Mouse (Mus musculus): ENCODE data around the gene Schip1. TPM values are rescaled to one million over a fixed set of nuclear protein-coding genes. Genes with fewer than 3 reads are reported as not detected.

The Schip1 gene
- polyA plus RNA-seq, 1 experiment from 2014 or later = 48.0 TPM

DNA sequence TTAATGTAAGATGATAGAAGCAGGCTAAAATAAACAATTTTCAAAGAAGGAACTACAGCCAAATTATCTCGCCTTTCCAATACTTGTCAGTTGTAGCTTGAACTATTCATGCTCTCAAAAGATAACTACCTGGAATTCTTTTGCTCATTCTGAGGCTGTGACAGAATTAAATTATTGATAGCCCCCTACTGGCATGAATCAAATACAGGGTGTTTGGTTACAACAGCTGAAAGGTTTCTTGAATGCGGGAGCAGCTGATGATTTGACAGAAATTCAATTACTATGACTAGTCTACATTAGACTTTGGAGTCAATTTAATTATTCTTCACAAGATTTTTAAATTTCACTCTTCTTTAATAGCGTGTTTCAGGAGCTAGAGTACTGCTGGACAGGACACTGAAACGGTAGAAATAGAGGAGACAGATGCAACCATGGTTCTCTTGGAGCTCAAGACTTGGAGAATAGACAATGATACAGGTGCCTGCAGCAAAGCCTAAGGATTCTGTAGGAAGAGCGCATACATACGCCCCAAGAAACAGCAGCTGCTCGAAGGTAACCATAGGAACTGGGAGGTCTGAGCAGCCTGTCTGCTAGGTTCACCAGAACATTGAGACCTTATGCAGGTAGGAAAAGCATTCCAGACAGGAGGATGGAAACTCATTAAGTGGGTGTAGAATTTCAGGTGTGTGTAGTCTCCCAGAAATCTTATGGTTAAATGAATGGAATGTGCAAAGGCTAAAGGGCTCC lies 313.0 kb downstream of the Schip1 start:
- Histone ChIP-seq H3K9me3 (no peaks in the 10 kb centered on the region), H3K27ac (no peak overlapping the region), H3K27me3 (ENCODE audit: poor library complexity, severe bottlenecking) (no peaks in the 10 kb centered on the region), H3K36me3 (replicated peaks) (no peaks in the 10 kb centered on the region), H3K4me3 (no peak overlapping the region), H3K4me1 (no peaks in the 10 kb centered on the region)
- no peak for DNase-seq (ENCODE audit: extremely low spot score, low spot score)
- WGBS = 82% methylated on average over 7 of the region's 7 CpGs

DNA sequence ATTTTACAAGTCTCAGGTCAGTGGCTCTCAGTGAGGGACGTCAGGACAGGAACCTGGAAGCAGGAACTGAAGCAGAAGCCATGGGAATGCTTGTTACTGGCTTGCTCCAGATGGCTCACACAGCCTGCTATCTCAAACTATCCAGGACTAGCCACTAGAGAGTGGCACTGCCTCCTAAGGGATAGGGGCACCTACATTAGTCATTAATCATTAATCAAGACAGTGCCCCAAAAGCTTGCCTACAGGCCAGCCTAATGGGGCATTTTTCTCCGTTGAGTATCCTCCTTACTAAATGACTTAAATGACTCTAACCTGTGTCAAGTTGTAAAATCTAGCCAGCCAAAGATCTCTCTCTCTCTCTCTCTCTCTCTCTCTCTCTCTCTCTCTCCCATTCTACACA lies 314.2 kb downstream of the Schip1 start:
- H3K9me3 ChIP-seq = no peaks in the 10 kb centered on the region
- H3K27ac ChIP-seq = no peak overlapping the region
- H3K27me3 ChIP-seq (ENCODE audit: poor library complexity, severe bottlenecking) = no peaks in the 10 kb centered on the region
- DNase-seq (ENCODE audit: extremely low spot score, low spot score) = no peak
- peaks cover 2% of the 10 kb centered on the region; the same call in 1 of the 2 replicates for H3K4me1 ChIP-seq
- 84% methylated on average over 2 of the region's 2 CpGs for WGBS
- no peak overlapping the region for H3K4me3 ChIP-seq
- no peaks in the 10 kb centered on the region for H3K36me3 ChIP-seq (replicated peaks)

DNA sequence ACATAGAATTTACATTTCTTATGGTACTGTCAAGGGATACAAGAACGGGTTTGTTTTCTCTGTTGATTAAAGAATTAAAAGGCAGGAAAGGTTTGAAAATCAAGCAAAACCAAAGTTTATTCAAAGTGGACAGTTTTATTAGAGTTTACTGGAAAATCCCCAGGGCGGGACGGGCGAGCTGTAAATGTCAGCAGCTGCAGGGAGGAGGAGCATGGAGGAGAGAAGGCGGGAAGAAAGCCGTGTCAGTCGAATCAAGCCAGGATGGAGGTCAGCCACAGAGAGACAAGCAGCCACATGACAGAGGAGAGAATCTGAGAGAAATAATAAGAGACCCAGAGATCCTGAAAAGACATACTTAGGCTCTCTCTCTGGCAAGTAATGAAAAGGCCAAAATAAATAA lies 314.6 kb downstream of the Schip1 start:
- WGBS = 68% methylated on average over 7 of the region's 7 CpGs
- Histone ChIP-seq H3K4me1 (peaks cover 2% of the 10 kb centered on the region; the same call in 1 of the 2 replicates), H3K9me3 (no peaks in the 10 kb centered on the region), H3K4me3 (no peak overlapping the region), H3K36me3 (replicated peaks) (no peaks in the 10 kb centered on the region), H3K27ac (no peak overlapping the region), H3K27me3 (ENCODE audit: poor library complexity, severe bottlenecking) (no peaks in the 10 kb centered on the region)
- no peak for DNase-seq (ENCODE audit: extremely low spot score, low spot score)

DNA sequence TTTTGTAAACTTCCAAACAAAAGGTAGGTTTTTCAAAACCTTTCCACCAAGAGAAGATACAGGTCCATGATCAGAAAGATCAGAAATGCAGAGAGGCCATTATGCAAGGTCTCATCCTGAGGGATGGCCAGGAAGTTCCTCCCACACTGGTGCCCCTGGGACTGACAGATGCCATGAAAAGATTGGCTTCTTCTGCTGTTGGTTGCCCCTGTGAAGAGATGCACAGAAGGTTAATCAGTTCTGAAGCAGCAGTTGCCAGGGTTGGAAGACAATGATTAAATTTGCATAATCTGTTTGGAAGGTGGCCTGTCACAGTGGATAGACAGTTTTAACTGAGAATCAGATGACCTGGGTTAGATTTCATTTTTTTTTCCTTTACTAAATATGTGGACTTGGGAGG lies 319.1 kb downstream of the Schip1 start:
- no peak overlapping the region for H3K4me3 ChIP-seq
- H3K36me3 ChIP-seq (replicated peaks) = no peaks in the 10 kb centered on the region
- H3K4me1 ChIP-seq = peaks cover 2% of the 10 kb centered on the region; the same call in 1 of the 2 replicates
- no peak overlapping the region for H3K27ac ChIP-seq
- no peaks in the 10 kb centered on the region for H3K27me3 ChIP-seq (ENCODE audit: poor library complexity, severe bottlenecking)
- H3K9me3 ChIP-seq = no peaks in the 10 kb centered on the region
- no peak for DNase-seq (ENCODE audit: extremely low spot score, low spot score)

DNA sequence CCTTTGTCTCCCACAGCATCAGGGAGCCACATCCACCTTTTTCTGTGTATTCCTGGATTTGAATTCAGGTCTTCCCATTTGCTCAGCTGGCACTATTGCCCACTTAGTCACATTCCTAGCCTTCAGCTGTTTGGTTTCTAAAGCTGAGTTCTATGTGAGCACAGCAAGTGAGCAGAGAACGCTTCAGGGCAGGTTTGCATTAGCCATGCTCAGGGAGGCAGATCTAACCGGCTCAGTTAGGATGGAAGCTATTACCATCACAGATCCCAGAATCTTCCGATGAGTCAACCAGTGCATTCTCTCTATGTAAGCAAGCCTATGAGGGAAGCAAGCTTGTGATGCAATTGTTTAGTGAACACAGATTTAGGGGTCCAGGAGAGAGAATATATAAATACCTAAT lies 320.9 kb downstream of the Schip1 start:
- H3K27ac ChIP-seq = no peak overlapping the region
- H3K36me3 ChIP-seq (replicated peaks) = no peaks in the 10 kb centered on the region
- 81% methylated on average over 3 of the region's 3 CpGs for WGBS
- no peaks in the 10 kb centered on the region for H3K9me3 ChIP-seq
- H3K4me1 ChIP-seq = peaks cover 2% of the 10 kb centered on the region; the same call in 1 of the 2 replicates
- DNase-seq (ENCODE audit: extremely low spot score, low spot score) = no peak
- no peak overlapping the region for H3K4me3 ChIP-seq
- H3K27me3 ChIP-seq (ENCODE audit: poor library complexity, severe bottlenecking) = no peaks in the 10 kb centered on the region

DNA sequence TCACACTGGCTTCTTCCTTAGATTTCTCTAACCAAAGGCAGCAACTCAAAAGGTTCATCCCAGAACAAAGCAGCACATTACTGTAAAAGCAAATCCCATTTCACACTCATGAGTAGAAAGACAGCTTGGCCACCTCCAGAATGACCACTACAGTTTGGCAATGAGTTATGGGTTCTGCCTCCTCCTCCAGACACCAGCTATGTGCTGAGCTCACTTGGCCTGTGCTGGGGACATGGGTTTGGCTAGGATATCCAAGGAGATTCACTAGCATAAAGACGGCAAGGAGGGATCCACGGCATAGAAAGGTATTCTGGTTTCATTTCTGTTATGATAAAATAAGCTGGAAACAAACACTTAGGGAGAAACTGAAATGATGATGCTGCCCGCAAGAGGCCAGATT lies 323.4 kb downstream of the Schip1 start:
- no peak for DNase-seq (ENCODE audit: extremely low spot score, low spot score)
- WGBS = 92% methylated on average over 3 of the region's 3 CpGs
- Histone ChIP-seq H3K9me3 (no peaks in the 10 kb centered on the region), H3K4me1 (peaks cover 2% of the 10 kb centered on the region; the same call in 1 of the 2 replicates), H3K4me3 (no peak overlapping the region), H3K27me3 (ENCODE audit: poor library complexity, severe bottlenecking) (no peaks in the 10 kb centered on the region), H3K27ac (no peak overlapping the region), H3K36me3 (replicated peaks) (no peaks in the 10 kb centered on the region)

DNA sequence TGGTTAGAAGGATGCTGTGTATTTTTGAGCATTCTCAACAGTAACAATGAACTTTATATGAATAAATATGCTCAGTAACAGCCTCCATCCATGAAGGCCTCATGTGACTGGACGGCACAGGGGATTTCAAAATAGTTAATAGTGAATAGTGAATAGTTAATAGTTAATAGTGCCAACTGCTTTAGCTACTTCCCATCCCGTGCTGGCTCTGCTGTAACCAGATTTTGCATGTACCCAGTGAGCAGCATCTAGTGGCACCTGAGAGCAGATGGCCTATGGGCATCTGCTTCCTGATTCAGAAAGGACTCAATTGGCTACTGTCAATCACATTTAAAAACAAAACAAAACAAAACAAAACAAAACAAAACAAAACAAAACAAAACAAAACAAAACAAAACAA lies 329.0 kb downstream of the Schip1 start:
- Histone ChIP-seq H3K36me3 (replicated peaks) (no peaks in the 10 kb centered on the region), H3K4me3 (no peak overlapping the region), H3K4me1 (no peaks in the 10 kb centered on the region), H3K9me3 (no peaks in the 10 kb centered on the region), H3K27ac (no peak overlapping the region), H3K27me3 (ENCODE audit: poor library complexity, severe bottlenecking) (no peaks in the 10 kb centered on the region)
- WGBS = 82% methylated on average over 2 of the region's 2 CpGs
- no peak for DNase-seq (ENCODE audit: extremely low spot score, low spot score)

DNA sequence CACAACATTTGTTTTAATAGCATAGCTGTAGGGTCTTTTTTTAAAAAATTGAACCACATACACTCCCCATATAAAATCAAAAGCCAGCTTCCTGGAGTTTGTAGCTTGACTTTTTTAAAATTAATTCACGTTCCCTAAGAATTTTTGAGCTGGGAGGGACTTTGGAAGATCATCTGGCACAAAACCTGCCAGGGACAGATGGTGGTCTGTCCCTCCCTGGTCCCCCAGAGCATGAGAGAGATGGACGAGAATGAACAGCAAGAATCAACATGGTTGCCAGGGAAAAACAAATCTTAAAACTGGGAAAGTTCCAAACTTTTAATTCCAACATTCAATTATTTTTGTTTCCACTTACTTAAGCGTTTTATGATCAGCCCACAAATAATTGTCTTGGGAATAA lies 334.1 kb downstream of the Schip1 start:
- Histone ChIP-seq H3K4me1 (no peaks in the 10 kb centered on the region), H3K4me3 (no peak overlapping the region), H3K9me3 (no peaks in the 10 kb centered on the region), H3K36me3 (replicated peaks) (no peaks in the 10 kb centered on the region), H3K27ac (no peak overlapping the region), H3K27me3 (ENCODE audit: poor library complexity, severe bottlenecking) (no peaks in the 10 kb centered on the region)
- DNase-seq (ENCODE audit: extremely low spot score, low spot score) = no peak
- WGBS = 91% methylated on average over 3 of the region's 3 CpGs

DNA sequence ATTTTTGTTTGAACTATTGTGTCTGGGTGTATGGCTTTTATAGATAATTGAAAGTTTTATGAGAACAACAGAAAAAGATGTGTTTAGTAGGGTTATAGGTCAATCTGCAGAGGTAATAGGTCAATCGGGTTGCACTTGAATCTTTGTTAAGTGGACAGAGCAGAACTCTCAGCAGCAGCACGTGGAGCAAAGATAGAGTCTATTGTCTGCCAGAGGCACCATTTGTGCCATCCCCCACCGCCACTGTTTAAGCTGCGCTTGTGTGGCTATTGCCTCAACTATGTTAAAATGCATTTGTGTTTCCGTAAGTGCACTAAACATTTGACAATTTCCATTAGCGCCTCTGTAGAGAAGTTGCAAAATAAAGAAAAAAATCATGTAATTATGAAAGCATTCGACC lies 335.5 kb downstream of the Schip1 start:
- 73% methylated on average over 7 of the region's 7 CpGs for WGBS
- no peaks in the 10 kb centered on the region for H3K36me3 ChIP-seq (replicated peaks)
- H3K27me3 ChIP-seq (ENCODE audit: poor library complexity, severe bottlenecking) = no peaks in the 10 kb centered on the region
- H3K4me1 ChIP-seq = no peaks in the 10 kb centered on the region
- no peaks in the 10 kb centered on the region for H3K9me3 ChIP-seq
- H3K27ac ChIP-seq = no peak overlapping the region
- no peak for DNase-seq (ENCODE audit: extremely low spot score, low spot score)
- H3K4me3 ChIP-seq = no peak overlapping the region

DNA sequence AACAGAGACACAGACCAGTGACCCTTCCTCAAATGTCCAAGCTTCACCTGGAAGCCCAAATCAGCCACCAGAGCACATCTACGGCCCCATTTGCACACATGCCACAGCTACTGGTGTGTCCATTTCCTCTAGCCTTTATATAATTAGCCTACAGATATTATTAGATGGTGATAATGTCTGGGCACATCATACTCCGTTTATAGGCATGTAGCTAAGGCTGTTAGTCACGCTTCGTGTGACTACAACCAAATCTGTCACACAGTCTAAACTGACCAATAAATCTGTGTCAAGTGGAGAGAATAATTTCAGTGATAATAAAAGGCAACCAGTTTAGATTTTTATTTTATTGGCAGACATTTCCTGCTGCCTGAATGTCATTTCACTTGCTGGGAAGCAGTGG lies 338.7 kb downstream of the Schip1 start:
- WGBS = 91% methylated on average over 4 of the region's 4 CpGs
- H3K4me1 ChIP-seq = peaks cover 8% of the 10 kb centered on the region; the same call in 1 of the 2 replicates
- no peak for DNase-seq (ENCODE audit: extremely low spot score, low spot score)
- no peaks in the 10 kb centered on the region for H3K27me3 ChIP-seq (ENCODE audit: poor library complexity, severe bottlenecking)
- H3K27ac ChIP-seq = no peak overlapping the region
- H3K4me3 ChIP-seq = no peak overlapping the region
- H3K36me3 ChIP-seq (replicated peaks) = no peaks in the 10 kb centered on the region
- no peaks in the 10 kb centered on the region for H3K9me3 ChIP-seq

DNA sequence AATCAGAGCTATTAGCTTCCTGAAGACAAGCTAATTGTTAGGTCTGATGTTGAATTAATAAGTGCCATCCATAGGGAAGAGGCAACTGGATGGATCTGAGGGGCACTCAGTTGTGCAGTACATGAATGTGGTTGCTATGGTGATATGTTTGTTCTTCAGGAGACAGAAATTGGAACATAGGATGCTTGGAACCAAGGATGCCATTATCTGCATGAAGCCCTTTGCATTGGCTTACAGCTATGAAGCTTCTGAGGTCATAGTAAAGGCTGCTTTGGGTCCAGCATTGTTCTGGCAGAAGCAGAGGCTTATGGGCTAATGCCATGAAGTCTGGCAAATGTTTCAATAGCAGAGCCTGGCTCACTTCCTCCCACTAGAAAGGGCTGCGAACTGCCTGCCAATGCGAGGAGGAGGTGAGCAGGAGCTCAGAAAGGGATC lies 339.2 kb downstream of the Schip1 start:
- Histone ChIP-seq H3K9me3 (no peaks in the 10 kb centered on the region), H3K27me3 (ENCODE audit: poor library complexity, severe bottlenecking) (no peaks in the 10 kb centered on the region), H3K27ac (no peak overlapping the region), H3K36me3 (replicated peaks) (no peaks in the 10 kb centered on the region), H3K4me1 (peaks cover 9% of the 10 kb centered on the region; the same call in 1 of the 2 replicates), H3K4me3 (no peak overlapping the region)
- DNase-seq (ENCODE audit: extremely low spot score, low spot score) = no peak
- WGBS = 82% methylated on average over 2 of the region's 2 CpGs

DNA sequence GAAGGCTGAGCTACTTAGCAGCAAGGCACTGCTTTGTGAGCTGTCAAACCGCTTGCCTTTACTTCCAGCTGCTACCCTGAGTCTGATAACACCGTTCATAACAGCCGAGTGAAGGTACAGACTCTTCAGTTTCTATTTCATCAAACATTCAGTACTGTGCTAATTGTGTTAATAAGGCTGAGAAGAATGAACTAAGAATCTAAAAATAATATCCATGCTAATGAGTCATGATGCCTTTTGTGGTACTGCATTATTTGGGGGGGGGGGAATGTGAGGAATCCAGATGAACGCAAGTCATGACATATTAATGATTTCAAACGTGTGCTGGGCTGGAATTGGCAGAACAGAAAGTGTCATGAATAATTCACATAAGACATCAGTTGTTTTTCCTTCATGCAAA lies 341.1 kb downstream of the Schip1 start:
- H3K9me3 ChIP-seq = no peaks in the 10 kb centered on the region
- no peak overlapping the region for H3K4me3 ChIP-seq
- no peaks in the 10 kb centered on the region for H3K36me3 ChIP-seq (replicated peaks)
- WGBS = 88% methylated on average over 5 of the region's 5 CpGs
- peaks cover 9% of the 10 kb centered on the region; the same call in 1 of the 2 replicates for H3K4me1 ChIP-seq
- DNase-seq (ENCODE audit: extremely low spot score, low spot score) = no peak
- H3K27me3 ChIP-seq (ENCODE audit: poor library complexity, severe bottlenecking) = no peaks in the 10 kb centered on the region
- H3K27ac ChIP-seq = no peak overlapping the region

DNA sequence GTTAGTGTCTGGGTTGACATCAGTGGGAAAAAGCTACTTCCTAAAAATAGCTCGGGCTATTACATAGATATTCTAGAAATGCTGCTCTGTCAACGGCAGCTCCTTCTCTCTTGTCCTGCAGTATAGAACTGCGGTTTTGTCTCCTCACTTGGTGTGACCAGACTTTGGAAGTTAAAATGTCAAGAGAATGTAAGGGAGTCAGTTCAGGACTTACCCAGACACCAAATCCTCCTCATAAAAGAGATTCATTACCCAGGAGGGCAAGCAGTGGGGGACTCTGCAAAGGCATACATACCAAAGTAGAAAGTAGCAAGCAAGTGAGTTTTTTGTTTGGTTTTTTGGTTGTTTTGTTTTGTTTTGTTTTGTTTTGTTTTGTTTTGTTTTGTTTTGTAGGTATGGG lies 347.7 kb downstream of the Schip1 start:
- Histone ChIP-seq H3K36me3 (replicated peaks) (no peaks in the 10 kb centered on the region), H3K27ac (no peak overlapping the region), H3K4me3 (no peak overlapping the region), H3K4me1 (peaks cover 9% of the 10 kb centered on the region; the same call in 1 of the 2 replicates), H3K27me3 (ENCODE audit: poor library complexity, severe bottlenecking) (no peaks in the 10 kb centered on the region), H3K9me3 (no peaks in the 10 kb centered on the region)
- no peak for DNase-seq (ENCODE audit: extremely low spot score, low spot score)
- WGBS = 90% methylated on average over 3 of the region's 3 CpGs

Measured in forebrain, embryonic 10.5 days (tissue).